Mouse (Mus musculus): ENCODE measurements around the gene Sez6l. TPM values are rescaled to one million over a fixed set of nuclear protein-coding genes. Genes with fewer than 3 reads are reported as not detected.
A peak's percentile ranks its signal among the peaks of the same experiment; 100 is the strongest.

The Sez6l gene
- polyA plus RNA-seq, 1 experiment = 0.17 TPM

DNA sequence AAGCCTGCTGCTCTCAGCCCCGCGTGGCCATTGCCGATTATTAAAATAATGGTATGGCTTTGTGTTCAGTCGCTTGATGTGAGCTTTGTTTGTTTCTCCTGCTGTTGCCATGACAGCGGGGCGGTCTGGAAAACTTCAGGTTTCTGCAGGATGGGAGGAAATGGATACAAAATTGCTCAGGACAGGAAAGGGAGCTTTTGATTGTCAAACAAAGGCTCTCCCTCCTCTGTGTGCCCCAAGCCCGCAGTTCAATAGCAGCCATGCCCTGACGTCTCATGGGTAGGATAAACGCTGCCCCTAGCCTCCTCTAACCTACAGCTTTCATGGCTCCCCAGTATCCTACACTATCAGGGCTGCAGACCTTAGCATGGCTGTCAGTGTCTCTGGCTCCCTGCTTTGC lies 6.3 kb upstream of the Sez6l start:
- H3K27me3 ChIP-seq (replicated peaks; ENCODE audit: control insufficient read depth, insufficient read depth, low read length) = no peaks in the 10 kb centered on the region
- TF ChIP-seq POLR2A (IDR thresholded peaks at IDR 0.05; ENCODE audit: low read depth, low read length) = no peak
- TF ChIP-seq CTCF (conservative IDR thresholded peaks at IDR 0.05; ENCODE audit: insufficient read depth, insufficient read length, low read depth, low read length) = no peak
- DNase-seq = no peak
- WGBS = 40% methylated on average over 9 of the region's 9 CpGs
- H3K27ac ChIP-seq (ENCODE audit: insufficient read depth, low read depth, low read length) = no peak overlapping the region
- H3K4me1 ChIP-seq (ENCODE audit: control insufficient read depth, insufficient read depth, low read length) = no peaks in the 10 kb centered on the region
- H3K36me3 ChIP-seq (ENCODE audit: control insufficient read depth, insufficient read depth, low read length) = no peaks in the 10 kb centered on the region
- no peak overlapping the region for H3K4me3 ChIP-seq (ENCODE audit: insufficient read depth, low read depth, low read length)

DNA sequence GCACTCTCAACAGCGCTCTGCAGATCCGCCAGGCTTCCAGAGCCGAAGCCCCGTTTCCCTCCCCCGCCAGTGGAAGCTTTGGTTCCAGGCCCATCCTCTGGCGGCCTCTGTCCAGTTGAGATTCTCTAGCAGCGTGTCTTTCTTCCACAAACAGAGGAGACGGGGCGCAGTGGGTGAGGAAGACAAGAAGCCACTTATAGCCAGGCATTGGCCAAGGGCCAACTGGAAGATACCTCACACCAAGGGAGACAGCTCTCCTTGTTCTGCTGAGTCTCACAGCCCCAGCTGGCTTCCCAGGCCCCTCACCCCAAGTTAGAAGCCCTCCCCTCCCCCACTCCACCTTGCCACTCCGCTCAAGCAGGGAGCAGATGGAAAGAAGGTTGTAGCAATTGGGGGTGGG lies 765 bp upstream of the Sez6l start:
- peaks cover 3% of the 10 kb centered on the region; the same call in 1 of the 2 replicates for H3K27me3 ChIP-seq (replicated peaks; ENCODE audit: control insufficient read depth, insufficient read depth, low read length)
- TF ChIP-seq CTCF (conservative IDR thresholded peaks at IDR 0.05; ENCODE audit: insufficient read depth, insufficient read length, low read depth, low read length) = no peak
- no peak for TF ChIP-seq POLR2A (IDR thresholded peaks at IDR 0.05; ENCODE audit: low read depth, low read length)
- 5% methylated on average over 10 of the region's 10 CpGs for WGBS

DNA sequence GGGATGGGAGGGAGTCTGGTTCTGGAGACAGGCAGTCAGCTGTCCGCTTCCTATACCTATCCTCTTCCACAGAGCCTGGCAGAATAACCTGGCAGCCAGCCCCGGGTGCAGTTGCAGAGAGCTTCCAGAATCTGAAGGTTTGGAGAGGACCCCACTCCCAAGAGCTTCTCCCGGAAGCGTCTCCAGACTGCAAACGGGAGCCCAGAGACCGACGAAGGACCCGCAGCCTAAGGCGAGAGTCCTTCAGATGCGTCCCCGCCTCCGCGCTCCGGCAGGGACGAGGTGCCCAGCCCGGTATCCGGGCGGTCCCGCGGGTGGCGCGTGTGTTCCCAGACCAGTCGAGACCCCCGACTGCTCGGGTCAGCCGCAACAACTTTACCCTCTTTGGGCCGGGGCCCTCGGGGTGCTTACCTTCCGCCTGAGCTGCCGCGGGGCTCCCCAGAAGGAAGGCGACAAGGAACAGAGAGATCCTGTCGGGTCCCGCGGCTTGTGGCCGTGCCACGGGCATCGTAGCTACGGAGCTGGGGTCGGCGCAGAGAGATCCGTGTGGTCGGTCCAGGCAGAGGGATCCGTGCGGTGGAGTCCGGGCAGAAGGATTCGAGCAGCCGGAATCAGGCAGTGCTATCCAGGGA lies 508 bp downstream of the Sez6l start:
- Histone ChIP-seq H3K4me1 (ENCODE audit: control insufficient read depth, insufficient read depth, low read length) (no peaks in the 10 kb centered on the region), H3K36me3 (ENCODE audit: control insufficient read depth, insufficient read depth, low read length) (no peaks in the 10 kb centered on the region), H3K27me3 (replicated peaks; ENCODE audit: control insufficient read depth, insufficient read depth, low read length) (peaks cover 3% of the 10 kb centered on the region; the same call in 1 of the 2 replicates), H3K27ac (ENCODE audit: insufficient read depth, low read depth, low read length) (no peak overlapping the region), H3K4me3 (ENCODE audit: insufficient read depth, low read depth, low read length) (peak overlapping the region; percentile 22)
- no peak for DNase-seq
- TF ChIP-seq CTCF (conservative IDR thresholded peaks at IDR 0.05; ENCODE audit: insufficient read depth, insufficient read length, low read depth, low read length) = no peak
- TF ChIP-seq POLR2A (IDR thresholded peaks at IDR 0.05; ENCODE audit: low read depth, low read length) = no peak
- 2% methylated on average over 48 of the region's 48 CpGs for WGBS

More for the DNA sequence above, 765 bp upstream of the Sez6l start:
- no peak overlapping the region for H3K4me3 ChIP-seq (ENCODE audit: insufficient read depth, low read depth, low read length)
- H3K27ac ChIP-seq (ENCODE audit: insufficient read depth, low read depth, low read length) = no peak overlapping the region
- no peaks in the 10 kb centered on the region for H3K4me1 ChIP-seq (ENCODE audit: control insufficient read depth, insufficient read depth, low read length)
- DNase-seq = no peak
- H3K36me3 ChIP-seq (ENCODE audit: control insufficient read depth, insufficient read depth, low read length) = no peaks in the 10 kb centered on the region

DNA sequence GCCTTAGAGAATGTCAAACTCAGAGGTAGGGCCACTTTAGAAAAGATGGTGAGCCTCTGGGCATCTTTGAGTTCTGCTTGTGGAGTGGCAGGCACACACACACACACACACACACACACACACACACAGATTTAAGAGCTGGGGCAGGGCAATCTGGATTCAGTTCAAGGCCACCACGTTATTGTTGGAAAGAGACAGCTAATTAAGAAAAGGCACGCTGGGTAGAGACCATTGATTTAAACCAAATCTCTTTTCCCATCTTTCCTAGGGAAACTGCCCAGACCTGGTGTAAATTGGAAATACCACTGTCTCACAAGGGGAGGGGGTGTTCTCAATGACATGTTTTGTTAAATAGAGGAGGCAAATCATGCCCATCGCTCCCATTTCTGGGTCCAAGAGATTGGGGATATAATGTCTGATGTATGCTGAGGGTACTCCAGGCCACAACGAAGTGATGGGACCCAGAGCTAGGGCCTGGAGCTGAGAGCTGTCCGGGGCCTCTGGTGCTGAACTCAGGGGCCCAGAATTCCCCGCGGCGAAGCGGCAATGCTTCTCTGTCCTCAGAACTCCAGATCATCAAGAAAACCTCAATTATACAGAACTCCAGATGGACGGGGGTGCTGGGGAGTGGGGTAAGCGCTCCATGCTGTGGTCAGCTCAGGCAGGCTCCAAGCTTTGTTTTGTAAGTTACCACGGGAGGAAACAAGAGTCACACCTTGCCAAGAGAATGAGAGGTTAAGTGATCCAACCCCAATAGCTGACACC lies 1.7 kb downstream of the Sez6l start:
- DNase-seq = no peak

DNA sequence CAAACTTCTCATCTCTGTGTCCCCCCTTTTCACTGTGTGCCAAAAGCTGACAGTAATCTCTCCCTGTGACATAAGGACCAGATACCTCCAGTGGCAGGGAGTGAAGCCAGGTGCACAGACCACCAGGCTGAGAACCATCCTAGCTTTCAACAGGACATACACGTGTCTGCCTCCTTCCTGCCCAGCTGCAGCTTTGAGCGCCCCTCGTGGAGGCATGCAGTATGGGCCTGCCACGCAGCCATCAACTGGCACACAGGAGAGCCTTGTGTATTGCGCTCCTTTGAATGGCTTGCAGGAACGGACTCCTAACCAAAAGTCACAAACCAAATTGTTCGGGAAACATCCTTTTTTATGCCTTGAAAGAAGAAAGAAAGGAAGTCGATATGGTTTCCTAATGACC lies 3.1 kb downstream of the Sez6l start:
- Histone ChIP-seq H3K4me1 (ENCODE audit: control insufficient read depth, insufficient read depth, low read length) (no peaks in the 10 kb centered on the region), H3K27ac (ENCODE audit: insufficient read depth, low read depth, low read length) (no peak overlapping the region), H3K27me3 (replicated peaks; ENCODE audit: control insufficient read depth, insufficient read depth, low read length) (peaks cover 3% of the 10 kb centered on the region; the same call in 1 of the 2 replicates), H3K4me3 (ENCODE audit: insufficient read depth, low read depth, low read length) (no peak overlapping the region), H3K36me3 (ENCODE audit: control insufficient read depth, insufficient read depth, low read length) (no peaks in the 10 kb centered on the region)
- peak; percentile 72 for TF ChIP-seq CTCF (conservative IDR thresholded peaks at IDR 0.05; ENCODE audit: insufficient read depth, insufficient read length, low read depth, low read length)
- no peak for TF ChIP-seq POLR2A (IDR thresholded peaks at IDR 0.05; ENCODE audit: low read depth, low read length)
- peak; percentile 20 for DNase-seq
- WGBS = 11% methylated on average over 8 of the region's 8 CpGs

More for the DNA sequence above, 1.7 kb downstream of the Sez6l start:
- Histone ChIP-seq H3K36me3 (ENCODE audit: control insufficient read depth, insufficient read depth, low read length) (no peaks in the 10 kb centered on the region), H3K4me1 (ENCODE audit: control insufficient read depth, insufficient read depth, low read length) (no peaks in the 10 kb centered on the region), H3K4me3 (ENCODE audit: insufficient read depth, low read depth, low read length) (no peak overlapping the region), H3K27me3 (replicated peaks; ENCODE audit: control insufficient read depth, insufficient read depth, low read length) (peaks cover 3% of the 10 kb centered on the region; the same call in 1 of the 2 replicates), H3K27ac (ENCODE audit: insufficient read depth, low read depth, low read length) (no peak overlapping the region)
- no peak for TF ChIP-seq CTCF (conservative IDR thresholded peaks at IDR 0.05; ENCODE audit: insufficient read depth, insufficient read length, low read depth, low read length)
- no peak for TF ChIP-seq POLR2A (IDR thresholded peaks at IDR 0.05; ENCODE audit: low read depth, low read length)
- WGBS = 8% methylated on average over 12 of the region's 12 CpGs

DNA sequence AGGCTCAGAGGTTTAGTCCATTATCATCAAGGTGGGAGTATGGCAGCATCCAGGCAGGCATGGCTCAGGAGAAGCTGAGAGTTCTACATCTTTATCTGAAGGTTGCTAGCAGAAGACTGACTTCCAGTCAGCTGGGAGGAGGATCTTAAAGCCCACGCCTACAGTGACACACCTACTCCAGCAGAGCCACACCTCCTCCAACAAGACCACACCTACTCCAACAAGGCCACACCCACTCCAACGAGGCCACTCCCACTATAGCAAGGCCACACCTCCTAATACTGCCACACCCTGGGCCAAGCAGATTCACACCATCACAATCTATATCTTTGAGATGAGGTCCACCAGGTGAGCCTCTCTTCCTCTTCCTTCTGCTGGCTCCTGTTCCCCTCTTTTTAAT lies 4.8 kb downstream of the Sez6l start:
- TF ChIP-seq POLR2A (IDR thresholded peaks at IDR 0.05; ENCODE audit: low read depth, low read length) (no peak), CTCF (conservative IDR thresholded peaks at IDR 0.05; ENCODE audit: insufficient read depth, insufficient read length, low read depth, low read length) (no peak)
- H3K27ac ChIP-seq (ENCODE audit: insufficient read depth, low read depth, low read length) = no peak overlapping the region
- H3K27me3 ChIP-seq (replicated peaks; ENCODE audit: control insufficient read depth, insufficient read depth, low read length) = peaks cover 3% of the 10 kb centered on the region; the same call in 1 of the 2 replicates
- 48% methylated on average over 2 of the region's 2 CpGs for WGBS
- DNase-seq = no peak
- no peak overlapping the region for H3K4me3 ChIP-seq (ENCODE audit: insufficient read depth, low read depth, low read length)
- no peaks in the 10 kb centered on the region for H3K4me1 ChIP-seq (ENCODE audit: control insufficient read depth, insufficient read depth, low read length)
- no peaks in the 10 kb centered on the region for H3K36me3 ChIP-seq (ENCODE audit: control insufficient read depth, insufficient read depth, low read length)

DNA sequence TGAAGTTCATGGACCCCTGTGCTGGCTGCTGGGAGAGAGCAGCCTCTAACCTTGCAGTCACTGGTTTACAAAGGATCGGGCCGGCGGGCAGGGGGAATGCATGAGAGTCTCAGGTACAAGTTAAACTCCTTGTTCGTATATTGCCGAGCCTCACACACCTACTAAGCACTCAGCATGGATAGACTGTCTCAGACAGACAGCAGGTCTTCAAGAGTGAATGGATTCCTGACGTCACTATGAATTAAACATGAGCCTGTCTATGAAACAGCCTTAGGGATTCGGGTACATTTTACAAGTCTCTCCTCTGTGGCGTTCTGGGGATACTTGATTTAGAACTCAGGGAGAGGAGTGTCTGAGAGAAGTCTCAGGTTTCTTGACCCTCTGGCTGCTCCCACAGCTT lies 11.5 kb downstream of the Sez6l start:
- DNase-seq = no peak
- TF ChIP-seq POLR2A (IDR thresholded peaks at IDR 0.05; ENCODE audit: low read depth, low read length) = no peak
- no peak for TF ChIP-seq CTCF (conservative IDR thresholded peaks at IDR 0.05; ENCODE audit: insufficient read depth, insufficient read length, low read depth, low read length)

More for the DNA sequence above, 11.5 kb downstream of the Sez6l start:
- Histone ChIP-seq H3K27ac (ENCODE audit: insufficient read depth, low read depth, low read length) (no peak overlapping the region), H3K4me1 (ENCODE audit: control insufficient read depth, insufficient read depth, low read length) (no peaks in the 10 kb centered on the region), H3K36me3 (ENCODE audit: control insufficient read depth, insufficient read depth, low read length) (no peaks in the 10 kb centered on the region), H3K4me3 (ENCODE audit: insufficient read depth, low read depth, low read length) (no peak overlapping the region), H3K27me3 (replicated peaks; ENCODE audit: control insufficient read depth, insufficient read depth, low read length) (no peaks in the 10 kb centered on the region)
- 22% methylated on average over 8 of the region's 8 CpGs for WGBS

Measured in kidney, adult 2 months (tissue).